Mouse (Mus musculus): ENCODE data around the gene Thoc6.

DNA sequence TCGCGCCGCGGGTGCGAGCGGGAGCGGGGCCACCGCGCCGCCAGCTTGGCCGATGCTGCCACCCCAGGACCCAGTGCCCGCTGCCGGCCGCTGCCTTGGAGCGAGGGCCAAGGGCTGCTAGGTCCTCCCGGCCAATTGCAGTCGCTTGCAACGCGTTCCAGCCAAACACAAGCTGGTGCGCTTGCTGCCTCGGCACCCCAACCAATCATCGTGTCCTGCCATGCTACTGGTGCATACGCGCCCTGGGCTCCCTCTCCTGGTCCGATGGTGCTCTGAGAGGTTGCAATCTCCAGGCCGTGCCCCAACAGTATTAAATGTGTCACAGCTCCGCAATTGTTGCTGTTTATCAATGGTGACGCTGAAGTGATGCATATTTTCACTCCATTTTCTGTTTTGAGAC is 26.4 kb upstream of the Thoc6 start:
- TF ChIP-seq MAX (IDR thresholded peaks at IDR 0.05; ENCODE audit: low read depth): no peak
- TF ChIP-seq TCF12 (IDR thresholded peaks at IDR 0.05; ENCODE audit: insufficient read depth, poor library complexity, severe bottlenecking): no peak
- TF ChIP-seq POLR2AphosphoS2 (IDR thresholded peaks at IDR 0.05; ENCODE audit: insufficient read length, low read depth): peak; percentile 79
